Mouse (Mus musculus) spleen, embryonic (tissue): ENCODE measurements around the gene Gba2.
"Not testable (repeated sequence)": the region's sequence is repeated elsewhere in the genome, so short reads cannot be mapped to it uniquely, and the experiment has no call there.

ENCODE experiments used
- CTCF ChIA-PET: fragments of 350-600 bp; sonication (Branson Sonifier 250); formaldehyde crosslinking; loops from one replicate; lab custom pipeline; 2022; lab: Charles Lee

The Gba2 gene

GRCm38 (mm10) chr4:43578376-43579204 is at the start of gene Gba2, which contains the start of gene Rgp1:
Gba2 (minus strand) TSS chr4:43578873.
Rgp1 (plus strand) TSS chr4:43578715.
- CTCF ChIA-PET, result interaction anchor here (0.5 to 1.2 kb wide), 4 partner anchors 14 to 589 kb away, joined by 3 to 10 read pairs (median 6); no protein-coding TSS in a partner anchor

- CTCF ChIA-PET, result no interaction called here
Measured at GRCm38 (mm10) chr4:43620146-43620778, 41.6 kb upstream of the Gba2 start.

DNA sequence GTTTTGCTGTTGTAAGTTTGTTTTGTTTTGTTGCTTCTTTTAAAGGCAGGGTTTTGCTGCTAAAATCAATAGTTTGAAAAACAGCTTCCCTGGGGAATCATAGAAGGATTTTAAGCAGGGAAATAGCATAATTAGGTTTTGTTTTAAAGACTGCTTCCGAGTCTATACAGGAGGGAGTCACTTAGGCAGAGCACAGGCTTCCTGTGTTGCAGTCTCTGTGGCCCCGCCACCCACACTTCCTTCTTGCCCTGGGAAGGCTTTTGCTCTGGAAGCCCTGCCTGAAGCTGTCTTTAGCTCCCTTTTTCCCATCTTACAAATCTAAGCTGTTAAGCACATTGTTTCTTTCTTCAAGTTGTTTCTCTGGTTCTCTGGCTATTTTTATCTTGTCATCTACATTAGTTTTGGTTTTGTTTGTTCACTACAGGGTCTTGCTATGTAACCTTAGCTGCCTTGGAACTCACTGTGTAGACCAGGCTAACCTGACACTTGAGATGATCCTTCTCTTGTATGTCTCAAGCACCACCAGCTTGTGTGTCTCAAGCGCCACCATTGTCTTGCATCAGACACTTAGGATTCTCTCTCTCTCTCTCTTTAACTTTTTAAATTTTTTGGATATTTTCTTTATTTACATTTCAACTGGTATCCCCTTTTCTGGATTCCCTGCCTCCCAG is 34.5 kb upstream of the Gba2 start:
- CTCF ChIA-PET, result no interaction called here

GRCm38 (mm10) chr4:43612534-43612933 is 33.9 kb upstream of the Gba2 start:
- CTCF ChIA-PET, result no interaction called here

GRCm38 (mm10) chr4:43604751-43605685 is 26.3 kb upstream of the Gba2 start:
- CTCF ChIA-PET, result no interaction called here

- CTCF ChIA-PET, result no interaction called here
Measured at GRCm38 (mm10) chr4:43604099-43604498, 25.4 kb upstream of the Gba2 start.

DNA sequence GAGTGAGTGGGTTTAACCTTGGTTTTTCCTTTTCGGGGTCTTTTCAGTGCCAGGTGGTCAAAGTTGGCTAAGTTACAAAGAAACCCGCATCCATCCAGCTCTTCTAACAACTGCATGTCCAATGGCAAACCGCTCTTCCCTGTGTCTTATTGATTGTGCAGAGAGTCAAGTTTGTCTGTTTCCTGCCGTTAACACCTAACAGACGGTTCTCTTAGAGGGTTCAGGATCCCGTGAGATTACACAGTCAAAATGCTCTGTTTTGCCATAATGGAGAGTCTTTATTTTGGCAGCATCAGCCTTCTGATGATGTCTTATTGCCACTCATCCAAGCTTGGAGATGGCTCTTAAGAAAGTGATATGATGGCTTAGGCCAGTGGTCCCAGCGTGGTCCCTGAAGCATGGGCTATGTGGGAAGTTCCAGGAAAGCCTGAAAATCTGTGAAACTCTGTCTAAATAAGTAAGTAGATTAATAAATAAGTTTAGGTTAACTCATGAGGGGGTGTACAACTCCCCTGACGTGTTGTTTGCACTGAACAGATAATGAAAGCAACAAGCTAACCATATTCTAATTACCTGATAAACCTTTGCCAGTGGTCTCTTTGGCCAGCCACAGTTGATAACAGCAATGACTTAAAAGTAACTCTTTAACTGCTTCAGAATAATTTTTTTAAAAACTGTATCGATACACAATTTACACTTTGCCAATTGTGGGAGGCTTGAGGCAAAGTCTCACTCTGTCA is 21.7 kb upstream of the Gba2 start:
- CTCF ChIA-PET, result no interaction called here

- CTCF ChIA-PET, result interaction anchor here (0.7 kb wide), 1 partner anchor 166 kb away, joined by 3 read pairs; no protein-coding TSS in a partner anchor
Measured at GRCm38 (mm10) chr4:43598650-43599380, 20.1 kb upstream of the Gba2 start.

DNA sequence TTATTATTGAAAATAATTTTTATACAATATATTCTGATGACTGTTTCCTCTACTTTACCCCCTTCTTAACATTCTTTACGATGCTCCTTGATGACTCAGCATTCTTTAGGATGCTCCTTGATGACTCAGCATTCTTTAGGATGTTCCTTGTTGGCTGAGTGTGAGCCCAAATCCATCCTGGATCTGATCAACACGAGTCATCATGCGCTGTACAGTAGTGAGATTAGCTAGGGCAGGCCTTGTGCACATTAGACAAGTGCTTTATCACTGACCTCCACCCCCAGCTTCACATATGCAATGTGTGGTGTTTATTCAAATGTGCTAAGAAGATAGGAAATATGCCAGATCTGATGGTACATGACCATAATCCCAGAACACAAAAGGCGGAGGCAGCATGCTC is 19.5 kb upstream of the Gba2 start:
- CTCF ChIA-PET, result no interaction called here

GRCm38 (mm10) chr4:43596597-43596996 is 17.9 kb upstream of the Gba2 start:
- CTCF ChIA-PET, result not testable (repeated sequence)

- CTCF ChIA-PET, result interaction anchor here (0.5 to 0.7 kb wide), 2 partner anchors 9 to 101 kb away, joined by 3 to 6 read pairs; partner anchors contain the start of gene Ccdc107
Measured at GRCm38 (mm10) chr4:43593453-43593852, 14.8 kb upstream of the Gba2 start.

DNA sequence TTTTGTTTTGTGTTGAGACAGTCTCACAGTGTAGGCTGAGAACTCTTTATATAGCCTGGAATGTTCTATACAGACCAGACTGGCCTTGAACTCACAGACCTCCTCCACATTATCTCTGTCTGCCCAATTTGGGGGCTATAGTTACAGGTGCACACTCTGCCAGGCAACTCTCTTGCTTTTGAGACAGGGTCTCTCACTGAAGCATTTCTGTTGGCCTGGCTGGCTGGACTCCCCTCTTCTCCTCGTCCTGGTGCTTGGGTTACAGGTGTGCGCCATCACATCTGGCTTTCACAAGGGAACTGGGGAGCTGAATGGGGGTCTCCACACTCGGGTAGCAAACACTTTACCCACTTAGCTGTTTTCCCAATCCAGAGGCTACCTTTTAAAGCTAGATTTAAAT is 13.3 kb upstream of the Gba2 start:
- CTCF ChIA-PET, result no interaction called here

DNA sequence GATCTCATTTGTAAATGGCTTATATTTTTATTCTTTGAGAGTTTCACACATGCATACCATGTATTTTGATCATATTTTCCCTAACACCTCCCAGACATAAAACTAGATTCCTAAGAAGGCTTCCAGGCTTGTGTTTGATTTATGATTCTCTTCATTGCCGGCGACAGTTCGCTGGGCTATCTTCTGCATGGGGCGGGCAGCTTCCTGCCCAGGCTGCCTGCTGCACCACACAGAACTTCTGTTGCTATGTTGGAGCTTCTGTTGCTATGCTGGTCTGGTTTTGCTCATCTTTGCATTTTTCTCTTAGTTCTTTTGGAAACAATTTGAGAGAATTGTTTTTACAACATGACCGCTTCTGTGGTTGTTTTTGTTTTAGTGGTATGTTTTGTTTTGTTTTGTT is 12.9 kb upstream of the Gba2 start:
- CTCF ChIA-PET, result no interaction called here

- CTCF ChIA-PET, result no interaction called here
Measured at GRCm38 (mm10) chr4:43587681-43588080, 9.0 kb upstream of the Gba2 start.

- CTCF ChIA-PET, result interaction anchor here (0.5 kb wide), 1 partner anchor 99 kb away, joined by 4 read pairs; no protein-coding TSS in a partner anchor
Measured at GRCm38 (mm10) chr4:43586411-43586810, 7.7 kb upstream of the Gba2 start.

DNA sequence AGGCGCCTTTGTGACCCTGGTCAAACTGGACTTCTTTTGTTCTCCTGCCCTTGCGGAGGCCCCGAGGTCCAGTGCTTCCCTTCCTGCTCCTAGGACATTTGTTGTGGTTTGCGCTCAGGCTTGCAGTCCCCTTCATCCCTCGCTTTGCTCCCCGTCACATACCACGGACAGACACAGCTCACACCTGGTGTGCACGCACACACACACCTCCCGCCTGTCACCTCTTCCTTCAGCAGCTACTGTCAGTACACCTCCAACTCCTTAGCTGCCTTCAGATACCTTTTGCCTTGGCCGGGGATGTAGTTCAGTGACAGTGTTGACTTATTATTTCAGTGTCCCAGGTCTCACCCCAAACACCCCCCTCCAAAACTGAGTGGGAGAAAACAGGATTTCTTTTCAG is 7.0 kb upstream of the Gba2 start:
- CTCF ChIA-PET, result no interaction called here

DNA sequence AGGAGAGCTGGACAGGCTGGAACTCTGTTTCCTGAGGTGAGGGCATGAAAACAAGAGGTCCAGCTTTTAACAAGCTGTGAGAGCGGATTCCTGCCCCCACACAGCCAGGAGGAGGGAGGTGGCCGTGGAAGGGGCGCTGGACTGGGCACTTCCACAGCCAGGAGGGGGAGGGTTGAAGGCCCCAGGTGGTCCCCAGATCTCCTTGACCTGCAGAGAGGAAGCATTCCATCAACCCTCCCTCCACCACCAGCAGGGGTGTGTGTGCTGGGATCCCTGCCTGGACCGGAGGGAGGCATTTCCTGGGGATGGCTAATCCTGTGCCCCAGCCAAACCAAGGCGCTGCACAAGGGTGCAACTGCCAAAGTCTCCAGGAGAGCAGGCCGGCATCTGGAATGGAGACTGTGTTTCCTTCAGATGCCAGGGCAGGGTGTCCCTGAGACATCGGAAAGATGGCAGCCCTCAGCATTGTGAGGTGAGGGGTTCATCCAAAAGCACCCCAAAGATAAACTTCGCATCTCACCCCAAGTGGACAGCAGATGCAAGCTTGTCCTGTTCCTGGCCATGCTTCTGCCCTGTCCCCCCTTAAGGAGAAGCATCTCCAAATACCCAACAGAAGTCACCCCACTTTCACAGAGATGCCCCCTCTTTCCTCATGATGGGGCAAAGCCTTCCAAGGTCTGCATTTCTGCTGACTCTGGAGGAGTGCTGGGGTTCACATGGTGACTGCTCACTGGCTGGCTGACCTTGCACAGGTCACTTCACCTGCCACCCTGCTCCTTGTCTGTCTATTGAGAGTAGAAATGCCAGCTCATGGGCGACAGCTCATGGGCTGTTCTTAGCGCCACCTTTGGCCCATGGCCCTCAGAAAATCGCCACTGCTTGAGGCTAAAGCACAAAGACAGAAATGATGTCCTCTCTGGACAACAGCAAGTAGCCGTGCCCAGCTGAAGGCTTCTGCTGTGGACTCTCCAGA is 6.1 kb upstream of the Gba2 start, which contains the start of gene Msmp:
TSS of gene Msmp (minus strand) at position 51 of the 973 bp plus-strand sequence.
- CTCF ChIA-PET, result no interaction called here

DNA sequence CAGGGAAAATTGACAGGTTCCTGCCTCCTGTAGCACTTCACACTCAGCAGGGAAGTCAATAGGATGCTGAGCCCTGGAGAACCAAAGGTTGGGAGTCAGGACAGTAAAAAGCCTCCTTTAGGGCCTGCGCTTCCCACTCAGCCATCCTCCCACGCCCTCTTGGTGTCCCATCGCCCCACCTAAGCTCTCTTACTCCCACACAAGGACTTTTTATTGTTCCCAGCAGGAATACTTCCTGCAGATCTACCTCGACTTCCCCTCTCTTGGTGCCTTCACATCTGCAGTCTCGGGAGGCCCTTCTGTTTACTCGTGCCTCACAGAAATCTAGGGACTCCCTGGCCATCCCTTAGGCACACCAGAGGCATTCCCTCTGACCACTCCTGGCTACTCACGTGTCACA is 4.7 kb upstream of the Gba2 start:
- CTCF ChIA-PET, result no interaction called here
